Mouse (Mus musculus) lung, embryonic 16.5 days (tissue): Measurements from ENCODE around the gene Cyp17a1. TPM values are rescaled to one million over a fixed set of nuclear protein-coding genes. Genes with fewer than 3 reads are reported as not detected.

Experiments used
- ATAC-seq: fragments of 200-750 bp; cut with Nextera tagmentation; 2 replicates; pipeline ENCODE4 v1.8.0; 2017; ENCODE audit warnings: low read depth, mild to moderate bottlenecking, moderate library complexity
- H3K27ac ChIP-seq: fragments of 300-500 bp; sonication (generic); 2 replicates; pipeline ENCODE4 v1.5.1; 2014; ENCODE audit warnings: mild to moderate bottlenecking, control low read depth, low read length
- H3K27me3 ChIP-seq: fragments of 300-500 bp; sonication (generic); 2 replicates; pipeline ENCODE4 v1.6.1; 2014; ENCODE audit warnings: low read depth, low read length, mixed read lengths; ENCODE audit not compliant: control insufficient read depth, insufficient read depth
- H3K36me3 ChIP-seq: fragments of 300-500 bp; sonication (generic); 2 replicates; pipeline ENCODE4 v1.6.1; 2014; ENCODE audit warnings: low read length; ENCODE audit not compliant: control insufficient read depth, insufficient read depth
- H3K4me1 ChIP-seq: fragments of 300-500 bp; sonication (generic); replicated peaks from 2 replicates; pipeline ENCODE4 v1.6.1; 2014; ENCODE audit warnings: low read length, mixed read lengths; ENCODE audit not compliant: control insufficient read depth, insufficient read depth
- H3K4me2 ChIP-seq: fragments of 300-500 bp; sonication (generic); 2 replicates; pipeline ENCODE4 v1.6.1; 2014; ENCODE audit warnings: low read depth, low read length, control low read depth
- H3K4me3 ChIP-seq: fragments of 300-500 bp; sonication (generic); 2 replicates; pipeline ENCODE4 v1.5.1; 2014; ENCODE audit warnings: mild to moderate bottlenecking, low read length, control low read depth
- H3K9ac ChIP-seq: fragments of 300-500 bp; sonication (generic); 2 replicates; pipeline ENCODE4 v1.6.1; 2014; ENCODE audit warnings: low read length, control low read depth
- H3K9me3 ChIP-seq: fragments of 300-500 bp; sonication (generic); 2 replicates; pipeline ENCODE4 v1.6.1; 2016; ENCODE audit warnings: low read length; ENCODE audit not compliant: control insufficient read depth
- WGBS: fragments of 180-500 bp; shearing (Covaris S2); extraction: QIAGEN DNeasy Blood & Tissue Kit; methylation state at CpG from one replicate; pipeline ENCODE4 v1.1.7; 2014; 5-methylcytosine and 5-hydroxymethylcytosine counted together
- polyA plus RNA-seq: library from polyadenylated mRNA; unstranded; fragments of >200 nt; fragmentation: Nextera tagmentation; extraction: Ambion mirVana; gene quantifications from 2 replicates; pipeline ENCODE4 v1.2.1, GENCODE M21; 2015

Cyp17a1 gene
- polyA plus RNA-seq, 1 experiment from 2014 or later: 0.09 TPM

DNA sequence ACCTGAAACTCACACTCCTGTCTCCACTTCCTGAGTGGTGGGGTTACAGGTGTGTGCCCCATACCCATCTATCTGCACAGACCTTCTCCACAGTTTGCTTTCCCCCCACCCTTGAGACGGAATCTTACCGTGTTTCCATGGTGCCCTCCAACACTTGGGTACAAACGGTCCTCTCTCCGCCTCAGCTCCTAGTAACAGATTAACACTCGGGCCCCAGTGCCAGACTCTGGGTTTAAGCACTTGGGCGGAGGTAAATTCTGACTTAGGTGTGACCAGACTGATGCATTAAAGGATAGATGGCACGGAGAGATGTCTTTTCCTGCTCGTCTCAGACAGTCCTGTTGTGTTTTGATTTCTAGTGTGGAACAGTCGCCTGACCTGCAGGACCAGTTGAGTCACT, 28.2 kb upstream of the Cyp17a1 start:
- Histone ChIP-seq H3K4me3 (no peak overlapping the region), H3K36me3 (0 out of 2 replicates have a peak, but pooled peaks cover 2% of the 10 kb centered on the region), H3K27me3 (no peaks in the 10 kb centered on the region), H3K27ac (no peak overlapping the region), H3K9ac (no peak overlapping the region), H3K4me1 (no peaks in the 10 kb centered on the region), H3K9me3 (no peaks in the 10 kb centered on the region), H3K4me2 (no peak overlapping the region)
- WGBS: 62% methylated on average over 9 of the region's 9 CpGs
- ATAC-seq: no peak

DNA sequence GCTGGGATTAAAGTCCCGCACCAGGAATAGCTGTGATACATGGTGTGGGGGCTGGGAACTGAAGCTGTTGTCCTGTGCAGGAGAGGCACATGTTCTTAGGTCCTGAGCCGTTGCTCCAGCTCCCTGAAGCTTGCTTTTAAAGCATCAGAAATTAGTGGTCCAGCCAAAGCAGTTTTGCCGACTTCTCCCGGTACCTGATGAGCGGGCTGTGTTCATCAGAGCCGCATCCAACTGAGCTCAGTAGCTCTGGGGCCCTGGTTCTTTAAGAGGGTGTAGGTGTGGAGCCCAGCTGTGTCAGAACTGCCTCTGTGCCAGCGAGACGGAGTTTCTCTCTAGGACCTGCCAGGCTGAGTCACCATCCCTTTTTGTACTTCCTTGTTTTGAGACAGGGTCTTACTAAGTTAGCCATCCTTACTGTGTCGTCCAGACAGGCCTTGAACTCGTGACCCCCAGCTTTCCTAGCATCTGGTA, 26.1 kb upstream of the Cyp17a1 start:
- H3K27ac ChIP-seq: no peak overlapping the region
- no peaks in the 10 kb centered on the region for H3K9me3 ChIP-seq
- 69% methylated on average over 10 of the region's 10 CpGs for WGBS
- ATAC-seq: no peak
- H3K4me3 ChIP-seq: no peak overlapping the region
- no peak overlapping the region for H3K4me2 ChIP-seq
- H3K36me3 ChIP-seq: 0 out of 2 replicates have a peak, but pooled peaks cover 2% of the 10 kb centered on the region
- H3K9ac ChIP-seq: no peak overlapping the region
- no peaks in the 10 kb centered on the region for H3K27me3 ChIP-seq
- H3K4me1 ChIP-seq: no peaks in the 10 kb centered on the region

DNA sequence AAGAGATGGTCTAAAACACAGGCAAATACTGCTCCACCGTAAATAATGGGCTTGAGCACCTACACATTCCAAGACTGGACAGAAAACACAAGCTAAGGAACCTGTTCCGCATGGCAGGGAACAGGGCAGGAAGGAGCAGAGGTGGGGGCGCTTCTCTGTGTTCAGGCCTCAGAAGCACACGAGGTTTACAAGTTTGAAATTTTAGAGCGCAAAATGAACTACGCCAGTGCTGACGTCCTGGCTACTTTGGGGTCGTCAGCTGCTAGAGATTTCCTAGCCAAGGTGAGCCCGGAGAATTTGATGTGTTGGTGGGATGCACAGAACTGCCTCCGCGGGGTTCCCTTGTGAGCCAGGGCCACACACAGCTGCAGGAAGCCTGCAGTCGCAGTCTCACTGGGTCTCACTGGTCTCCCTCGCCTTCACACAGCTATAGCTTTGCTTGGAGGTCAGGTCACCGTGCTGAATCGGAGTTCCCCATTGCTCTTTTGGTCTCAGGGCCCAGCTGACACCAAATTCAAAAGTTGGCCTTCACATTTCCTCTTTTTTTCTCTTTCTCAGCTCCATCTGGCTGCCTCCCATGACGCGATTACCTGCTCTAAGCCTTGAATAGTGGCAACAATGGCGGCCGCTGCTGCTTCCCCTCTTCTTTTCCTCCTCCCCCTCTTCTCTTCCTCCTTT, 25.0 kb upstream of the Cyp17a1 start:
- ATAC-seq: no peak
- Histone ChIP-seq H3K9me3 (no peaks in the 10 kb centered on the region), H3K27ac (no peak overlapping the region), H3K36me3 (0 out of 2 replicates have a peak, but pooled peaks cover 2% of the 10 kb centered on the region), H3K27me3 (no peaks in the 10 kb centered on the region), H3K9ac (no peak overlapping the region), H3K4me3 (no peak overlapping the region), H3K4me2 (no peak overlapping the region), H3K4me1 (peaks cover 3% of the 10 kb centered on the region; the same call in 1 of the 2 replicates)
- 51% methylated on average over 19 of the region's 19 CpGs for WGBS

DNA sequence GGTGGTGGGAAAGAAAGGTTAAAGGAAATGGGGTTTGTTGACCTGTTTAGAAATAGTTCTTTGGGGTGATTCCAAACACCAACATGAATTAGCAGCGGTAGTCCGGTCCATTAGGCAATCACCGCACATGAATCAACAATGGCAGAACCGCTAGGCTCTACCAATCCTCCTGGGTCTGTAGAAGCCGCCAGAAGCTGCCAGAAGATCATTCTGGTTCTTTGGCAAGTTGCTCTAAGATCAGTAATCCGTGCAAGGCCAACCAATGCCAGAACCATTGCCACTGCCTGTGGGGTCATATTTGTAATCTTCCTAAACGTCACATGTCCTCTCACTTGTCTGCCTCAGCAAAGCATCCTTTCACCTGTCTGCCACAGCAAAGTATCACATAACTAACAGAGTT, 24.0 kb upstream of the Cyp17a1 start:
- peaks cover 3% of the 10 kb centered on the region; the same call in 1 of the 2 replicates for H3K4me1 ChIP-seq
- 0 out of 2 replicates have a peak, but pooled peaks cover 2% of the 10 kb centered on the region for H3K36me3 ChIP-seq
- H3K4me3 ChIP-seq: no peak overlapping the region
- H3K9me3 ChIP-seq: no peaks in the 10 kb centered on the region
- H3K4me2 ChIP-seq: no peak overlapping the region
- H3K9ac ChIP-seq: no peak overlapping the region
- 89% methylated on average over 7 of the region's 7 CpGs for WGBS
- ATAC-seq: no peak
- H3K27me3 ChIP-seq: no peaks in the 10 kb centered on the region
- H3K27ac ChIP-seq: no peak overlapping the region

DNA sequence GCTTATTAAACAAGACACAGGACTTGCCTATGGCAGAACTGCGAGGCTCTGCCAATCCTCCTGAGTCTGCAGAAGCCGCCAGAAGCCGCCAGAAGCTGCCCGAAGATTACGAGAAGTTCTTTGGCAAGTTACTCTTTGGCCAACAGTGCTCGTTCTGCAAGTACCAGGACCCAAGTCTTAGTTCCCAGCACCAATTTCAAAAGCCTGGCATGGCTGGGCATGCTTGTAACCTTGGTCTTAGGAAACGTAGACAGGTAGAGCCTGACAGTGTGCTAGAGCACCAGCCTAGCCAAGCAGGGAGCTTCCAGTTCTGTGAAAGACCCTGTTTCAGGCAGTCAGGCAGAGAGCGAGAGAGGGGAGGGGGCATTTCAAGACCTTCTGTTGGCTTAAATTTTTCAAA, 23.5 kb upstream of the Cyp17a1 start:
- no peak for ATAC-seq
- Histone ChIP-seq H3K4me1 (peaks cover 3% of the 10 kb centered on the region; the same call in 1 of the 2 replicates), H3K36me3 (0 out of 2 replicates have a peak, but pooled peaks cover 2% of the 10 kb centered on the region), H3K4me3 (no peak overlapping the region), H3K9ac (no peak overlapping the region), H3K4me2 (no peak overlapping the region), H3K27me3 (no peaks in the 10 kb centered on the region), H3K9me3 (no peaks in the 10 kb centered on the region), H3K27ac (no peak overlapping the region)
- 89% methylated on average over 8 of the region's 8 CpGs for WGBS

DNA sequence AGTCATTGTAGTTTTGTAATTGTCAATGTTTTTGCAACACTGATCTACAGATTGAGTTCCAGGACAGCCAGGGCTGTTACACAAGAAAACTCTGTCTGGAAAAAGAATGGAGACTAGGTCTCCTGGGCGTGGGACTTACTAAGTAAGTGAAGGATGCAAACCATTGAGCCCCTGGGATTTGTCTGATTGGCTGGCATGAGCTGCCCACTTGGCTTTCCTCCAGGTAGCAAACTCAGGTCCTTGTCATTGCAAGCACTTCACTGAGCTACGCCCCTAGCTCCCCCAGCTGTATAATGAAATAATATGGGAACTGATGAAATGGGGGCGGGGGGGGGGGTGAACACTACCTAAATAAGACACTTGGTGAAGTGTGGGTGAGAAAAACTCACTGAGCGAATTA, 20.2 kb upstream of the Cyp17a1 start:
- Histone ChIP-seq H3K27me3 (no peaks in the 10 kb centered on the region), H3K4me2 (no peak overlapping the region), H3K4me3 (no peak overlapping the region), H3K9ac (no peak overlapping the region), H3K36me3 (no peaks in the 10 kb centered on the region), H3K27ac (no peak overlapping the region), H3K4me1 (peaks cover 9% of the 10 kb centered on the region), H3K9me3 (no peaks in the 10 kb centered on the region)
- 73% methylated on average over 4 of the region's 4 CpGs for WGBS
- ATAC-seq: no peak

DNA sequence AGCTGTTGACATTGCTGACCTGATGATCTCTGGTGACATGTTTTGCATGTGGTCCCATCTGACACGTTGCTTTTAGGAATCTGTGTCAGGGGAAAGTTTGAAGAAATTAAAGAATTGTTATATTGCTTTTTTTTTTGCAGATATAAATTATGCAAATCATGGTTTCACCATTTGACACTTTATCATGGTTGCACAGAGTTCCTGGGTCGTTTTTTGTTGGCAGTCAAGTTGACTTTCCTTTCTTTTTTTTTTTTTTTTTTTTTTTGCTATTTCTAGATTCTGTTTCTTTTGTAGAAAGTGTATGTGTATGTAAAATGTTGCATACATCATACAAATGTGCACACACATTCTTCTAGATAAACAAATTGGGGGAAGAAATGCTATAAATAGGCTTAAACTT, 18.1 kb upstream of the Cyp17a1 start:
- H3K9me3 ChIP-seq: no peaks in the 10 kb centered on the region
- no peaks in the 10 kb centered on the region for H3K27me3 ChIP-seq
- H3K27ac ChIP-seq: no peak overlapping the region
- ATAC-seq: no peak
- H3K4me2 ChIP-seq: no peak overlapping the region
- H3K9ac ChIP-seq: no peak overlapping the region
- peaks cover 9% of the 10 kb centered on the region for H3K4me1 ChIP-seq
- no peak overlapping the region for H3K4me3 ChIP-seq
- H3K36me3 ChIP-seq: no peaks in the 10 kb centered on the region
- 63% methylated on average over 2 of the region's 2 CpGs for WGBS

DNA sequence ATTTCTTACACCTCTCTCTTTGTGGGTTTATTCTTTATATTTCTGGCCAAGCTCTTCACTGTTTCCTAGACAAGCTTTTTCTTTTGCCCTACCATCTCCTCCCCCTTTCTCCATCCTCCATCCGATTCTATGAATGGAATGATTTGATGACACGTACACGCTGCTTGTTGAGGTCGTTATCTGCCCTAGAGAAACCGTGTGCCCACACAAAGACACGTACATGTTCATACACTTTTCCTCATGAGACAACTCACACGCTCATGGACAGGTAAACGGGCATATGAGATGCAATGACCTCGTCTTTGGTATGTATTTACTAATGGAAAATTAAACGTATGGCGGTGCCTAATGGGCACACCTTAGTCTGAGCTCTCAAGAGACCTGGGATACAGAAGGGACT, 17.4 kb upstream of the Cyp17a1 start:
- H3K9ac ChIP-seq: peak overlapping the region; percentile 84
- H3K4me3 ChIP-seq: peak overlapping the region; percentile 71
- peaks cover 9% of the 10 kb centered on the region for H3K4me1 ChIP-seq
- peak overlapping the region; percentile 66 for H3K4me2 ChIP-seq
- H3K27ac ChIP-seq: no peak overlapping the region
- 67% methylated on average over 11 of the region's 11 CpGs for WGBS
- no peaks in the 10 kb centered on the region for H3K36me3 ChIP-seq
- H3K9me3 ChIP-seq: no peaks in the 10 kb centered on the region
- no peak for ATAC-seq
- H3K27me3 ChIP-seq: no peaks in the 10 kb centered on the region

DNA sequence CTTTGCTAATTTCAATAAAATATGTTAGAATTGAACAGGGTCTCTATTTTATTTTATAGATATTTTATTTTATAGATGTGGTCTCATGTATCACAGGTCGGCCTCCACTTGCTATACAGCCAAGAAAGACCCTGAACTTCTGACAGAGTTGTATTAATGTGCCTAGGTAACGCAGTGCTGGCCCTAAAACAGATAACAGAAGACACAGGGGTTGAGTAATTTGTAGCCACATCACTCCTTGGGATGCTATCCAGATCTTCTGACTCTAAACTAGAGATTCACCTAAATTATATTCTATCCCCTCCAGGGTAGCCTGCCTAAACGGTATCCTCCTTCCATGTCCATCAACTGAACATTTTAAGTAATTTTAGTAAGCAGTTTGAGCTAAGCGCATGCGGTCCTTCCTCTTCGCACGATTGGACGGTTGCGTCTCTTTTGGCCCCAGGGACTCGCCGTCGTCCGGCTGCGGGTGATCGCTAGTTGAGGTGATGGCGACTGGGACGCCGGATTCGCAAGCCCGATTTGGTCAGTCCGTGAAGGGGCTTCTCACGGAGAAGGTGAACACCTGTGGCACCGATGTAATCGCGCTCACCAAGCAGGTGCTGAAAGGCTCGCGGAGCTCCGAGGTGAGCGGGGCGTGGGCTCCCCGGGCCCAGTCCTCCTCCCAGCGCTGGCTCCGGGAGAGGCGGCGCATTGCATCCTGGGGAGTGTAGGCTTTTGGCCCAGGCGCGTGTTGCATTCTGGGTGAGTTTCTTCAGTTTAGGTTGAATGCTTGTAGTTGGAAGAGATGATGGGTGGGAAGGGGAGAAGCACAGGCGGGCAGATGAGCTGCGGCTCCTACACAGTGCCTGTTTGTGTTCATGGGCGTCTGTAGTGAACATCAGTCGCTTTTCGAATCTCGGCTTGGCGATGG, 16.7 kb upstream of the Cyp17a1 start, which contains the start of gene Borcs7:
Gene Borcs7, plus strand, starts transcription at position 447 of the 913 bp plus-strand sequence.
- H3K4me3 ChIP-seq: peak within 1 kb of the TSS; percentile 71
- H3K9ac ChIP-seq: peak within 1 kb of the TSS; percentile 84
- 2% methylated on average over 44 of the region's 44 CpGs for WGBS
- peak; percentile 97 for ATAC-seq
- no peaks in the 10 kb centered on the region for H3K27me3 ChIP-seq
- peak within 1 kb of the TSS; percentile 66 for H3K4me2 ChIP-seq
- H3K4me1 ChIP-seq: peaks cover 9% of the 10 kb centered on the region
- H3K27ac ChIP-seq: peak within 1 kb of the TSS; percentile 64
- no peaks in the 10 kb centered on the region for H3K36me3 ChIP-seq
- H3K9me3 ChIP-seq: no peaks in the 10 kb centered on the region
